Mouse (Mus musculus): ENCODE measurements around the gene 1810037I17Rik.
A peak's percentile ranks its signal among the peaks of the same experiment; 100 is the strongest.

The 1810037I17Rik gene

DNA sequence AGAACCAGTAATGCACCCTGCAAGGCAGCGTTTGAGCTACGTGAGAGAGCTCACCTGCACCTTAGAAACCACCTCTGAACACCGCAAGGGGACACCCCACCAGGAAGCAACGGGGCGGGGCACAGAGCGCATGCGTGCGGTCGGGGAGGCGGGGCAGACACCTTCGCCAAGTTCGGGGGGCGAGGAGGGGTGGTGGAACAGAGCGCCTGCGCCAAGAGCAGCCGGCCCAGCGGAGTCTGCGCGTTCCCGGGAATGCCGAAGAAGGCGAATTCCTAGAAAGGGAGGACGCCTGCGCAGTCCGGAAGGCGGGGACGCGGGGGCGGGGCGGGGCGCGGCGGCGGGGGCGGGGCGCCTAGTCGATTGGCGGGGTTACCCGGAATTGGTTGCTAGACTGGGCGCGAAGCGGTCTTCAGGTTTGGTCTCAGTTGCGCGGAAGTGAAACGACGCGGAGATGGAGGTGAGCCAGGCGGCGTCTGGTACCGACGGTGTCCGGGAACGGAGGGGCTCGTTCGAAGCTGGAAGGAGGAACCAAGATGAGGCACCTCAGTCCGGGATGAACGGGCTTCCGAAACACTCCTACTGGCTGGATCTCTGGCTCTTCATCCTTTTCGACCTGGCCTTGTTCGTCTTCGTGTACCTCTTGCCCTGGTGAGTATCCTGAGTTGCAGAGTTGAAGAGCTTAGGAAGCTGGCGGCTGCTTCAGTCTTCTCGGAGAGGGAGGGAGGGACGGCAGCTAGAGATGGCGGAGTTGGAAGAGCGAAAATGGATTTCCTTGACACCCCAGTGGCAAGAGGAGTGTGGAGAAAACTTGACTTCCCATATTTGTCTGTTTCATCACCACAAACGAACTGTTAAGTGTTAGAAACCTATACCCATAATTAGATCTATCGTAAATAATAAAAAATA is at the start of gene 1810037I17Rik:
Gene 1810037I17Rik, plus strand, starts transcription at position 195 of the 906 bp plus-strand sequence.
- peak; percentile 97 for DNase-seq (ENCODE audit: low spot score in 2 of 2)

DNA sequence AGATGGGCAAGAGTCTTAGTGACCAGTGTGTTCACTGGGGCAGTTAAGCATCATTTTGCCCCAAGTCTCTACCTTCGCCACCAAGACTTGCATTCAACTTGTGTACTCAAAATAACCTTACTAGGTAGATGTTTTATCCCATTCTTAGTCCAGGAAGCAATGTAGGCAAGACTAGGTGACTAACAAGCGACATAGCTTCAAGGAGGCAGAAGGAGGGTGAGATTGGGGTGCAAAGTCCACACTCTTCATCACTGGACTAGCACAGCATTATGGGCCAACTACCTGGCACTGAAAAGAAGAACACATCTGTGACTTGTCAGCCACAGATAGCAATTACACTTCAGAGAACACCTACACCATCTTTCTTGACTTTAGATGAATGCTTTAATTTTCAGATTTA is 47.1 kb upstream of the 1810037I17Rik start:
- DNase-seq (ENCODE audit: low spot score in 2 of 2) = no peak

- no peak for DNase-seq (ENCODE audit: low spot score in 2 of 2)
Observed at GRCm38 (mm10) chr3:122877543-122877942, 46.5 kb upstream of the 1810037I17Rik start.

- no peak for DNase-seq (ENCODE audit: low spot score in 2 of 2)
Observed at GRCm38 (mm10) chr3:122878705-122879315, 45.2 kb upstream of the 1810037I17Rik start.

DNA sequence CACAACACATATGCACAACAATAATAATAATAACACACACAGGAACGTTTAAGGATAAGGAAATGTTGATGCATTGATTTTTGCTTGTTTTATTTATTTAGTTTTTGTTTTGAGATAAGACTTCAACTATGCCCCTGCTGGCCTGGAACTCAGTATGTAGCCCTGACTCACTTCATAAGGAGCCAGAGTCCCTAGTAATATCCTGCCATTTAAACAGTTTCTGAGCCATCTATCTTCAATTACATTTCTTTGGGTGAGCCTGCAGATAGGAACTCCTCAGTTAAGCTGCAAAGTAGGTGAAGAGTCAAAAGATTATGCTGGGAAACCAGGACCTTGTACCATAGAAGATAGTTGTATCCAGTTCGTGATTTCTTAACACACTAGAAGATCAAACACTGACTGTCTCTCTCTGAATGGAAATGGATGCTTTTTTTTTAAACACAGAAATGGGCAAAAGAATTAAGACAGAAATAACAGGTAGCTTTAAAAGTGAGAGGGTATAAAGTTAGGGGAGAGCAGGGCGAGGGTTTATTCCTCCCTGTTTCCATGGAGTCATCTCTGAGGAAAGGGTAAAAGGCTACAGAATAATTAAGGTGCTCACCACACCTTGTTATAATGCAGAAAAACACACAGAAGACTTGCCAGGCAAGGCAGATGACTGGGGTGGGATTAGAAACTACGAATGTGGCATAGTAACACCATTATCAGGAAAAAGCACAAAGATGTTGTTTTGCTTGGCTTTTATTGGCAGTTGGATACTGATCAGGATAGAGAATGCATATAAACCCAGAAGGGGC is 36.3 kb upstream of the 1810037I17Rik start:
- DNase-seq (ENCODE audit: low spot score in 2 of 2) = no peak

DNA sequence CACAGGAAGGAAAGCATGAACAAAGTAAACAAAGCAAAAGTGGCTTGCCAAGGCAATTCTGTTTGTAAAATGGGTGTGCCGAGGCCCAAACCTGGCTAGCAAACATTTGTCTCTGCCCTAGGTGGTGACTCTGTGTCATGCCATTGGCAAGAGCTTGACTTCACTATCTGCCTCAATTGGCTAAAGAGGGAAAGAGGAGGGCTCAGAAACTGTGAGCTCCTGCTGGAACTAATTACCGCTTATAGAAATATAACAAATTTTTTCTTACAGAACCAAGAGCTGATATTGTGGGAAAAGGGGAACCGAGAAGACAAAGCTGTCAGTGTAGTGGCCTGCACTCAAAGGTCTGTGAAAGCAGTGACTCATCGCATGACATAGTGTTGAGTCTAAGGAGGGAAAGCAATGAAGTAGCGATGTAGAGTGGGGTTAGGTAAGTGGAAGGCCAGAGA is 35.6 kb upstream of the 1810037I17Rik start:
- peak; percentile 21 to 67 for DNase-seq (ENCODE audit: low spot score in 2 of 2)

- no peak for DNase-seq (ENCODE audit: low spot score in 2 of 2)
Observed at GRCm38 (mm10) chr3:122894772-122895171, 29.2 kb upstream of the 1810037I17Rik start, which contains the start of gene Fabp2. Gene Fabp2, plus strand, starts transcription at chr3:122895072.

GRCm38 (mm10) chr3:122895189-122895731 is 28.7 kb upstream of the 1810037I17Rik start:
- DNase-seq (ENCODE audit: low spot score in 2 of 2) = no peak

DNA sequence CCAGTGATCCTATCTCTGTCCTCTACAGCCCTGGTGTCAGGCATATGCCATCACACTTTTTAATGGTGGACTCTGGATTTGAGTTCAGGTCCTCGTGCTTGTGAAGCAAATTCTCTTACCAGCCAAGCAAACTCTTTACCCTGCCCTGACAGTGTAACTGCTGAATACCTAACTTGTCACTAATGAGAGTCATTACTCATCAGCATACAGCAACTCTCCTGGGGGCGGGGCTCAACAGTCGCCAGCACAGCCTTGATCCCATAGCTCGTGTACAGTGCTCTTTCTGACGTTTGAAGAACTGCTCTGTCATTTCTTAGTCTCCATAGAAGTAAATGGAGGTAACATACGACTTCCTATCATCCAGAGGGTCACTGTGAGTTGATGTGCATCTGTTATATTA is 25.7 kb upstream of the 1810037I17Rik start:
- no peak for DNase-seq (ENCODE audit: low spot score in 2 of 2)

- DNase-seq (ENCODE audit: low spot score in 2 of 2) = peak; percentile 18 to 38
Observed at GRCm38 (mm10) chr3:122903746-122904433, 20.1 kb upstream of the 1810037I17Rik start.

DNA sequence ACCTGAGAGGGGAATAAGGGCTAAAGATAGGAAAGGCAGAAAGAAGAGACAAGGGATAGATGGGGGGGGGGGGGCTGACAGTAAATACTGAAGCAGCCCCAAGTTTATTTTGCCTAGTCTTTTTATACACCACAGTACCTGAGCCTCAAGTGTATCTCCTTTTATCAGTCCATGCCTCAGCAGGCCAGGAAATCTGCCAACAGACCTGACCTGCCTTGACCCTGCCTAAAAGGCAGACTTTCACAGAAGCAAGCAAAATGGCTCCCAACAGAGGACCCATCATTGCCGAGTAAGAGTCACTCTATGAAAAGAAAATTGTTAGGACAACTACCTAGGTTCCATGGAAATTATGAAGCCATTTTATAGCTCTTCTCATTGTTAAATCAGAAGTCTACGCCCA is 16.2 kb upstream of the 1810037I17Rik start:
- no peak for DNase-seq (ENCODE audit: low spot score in 2 of 2)

GRCm38 (mm10) chr3:122915493-122915892 is 8.5 kb upstream of the 1810037I17Rik start:
- no peak for DNase-seq (ENCODE audit: low spot score in 2 of 2)

- no peak for DNase-seq (ENCODE audit: low spot score in 2 of 2)
Observed at GRCm38 (mm10) chr3:122916191-122916680, 7.8 kb upstream of the 1810037I17Rik start.

- DNase-seq (ENCODE audit: low spot score in 2 of 2) = no peak
Observed at GRCm38 (mm10) chr3:122918672-122919071, 5.3 kb upstream of the 1810037I17Rik start.

GRCm38 (mm10) chr3:122919260-122919659 is 4.7 kb upstream of the 1810037I17Rik start, which contains the start of gene Gm10959:
Gene Gm10959, minus strand, starts transcription at chr3:122919360.
- no peak for DNase-seq (ENCODE audit: low spot score in 2 of 2)

- DNase-seq (ENCODE audit: low spot score in 2 of 2) = peak; percentile 66 to 71
Observed at GRCm38 (mm10) chr3:122920572-122921435, 3.2 kb upstream of the 1810037I17Rik start.

DNA sequence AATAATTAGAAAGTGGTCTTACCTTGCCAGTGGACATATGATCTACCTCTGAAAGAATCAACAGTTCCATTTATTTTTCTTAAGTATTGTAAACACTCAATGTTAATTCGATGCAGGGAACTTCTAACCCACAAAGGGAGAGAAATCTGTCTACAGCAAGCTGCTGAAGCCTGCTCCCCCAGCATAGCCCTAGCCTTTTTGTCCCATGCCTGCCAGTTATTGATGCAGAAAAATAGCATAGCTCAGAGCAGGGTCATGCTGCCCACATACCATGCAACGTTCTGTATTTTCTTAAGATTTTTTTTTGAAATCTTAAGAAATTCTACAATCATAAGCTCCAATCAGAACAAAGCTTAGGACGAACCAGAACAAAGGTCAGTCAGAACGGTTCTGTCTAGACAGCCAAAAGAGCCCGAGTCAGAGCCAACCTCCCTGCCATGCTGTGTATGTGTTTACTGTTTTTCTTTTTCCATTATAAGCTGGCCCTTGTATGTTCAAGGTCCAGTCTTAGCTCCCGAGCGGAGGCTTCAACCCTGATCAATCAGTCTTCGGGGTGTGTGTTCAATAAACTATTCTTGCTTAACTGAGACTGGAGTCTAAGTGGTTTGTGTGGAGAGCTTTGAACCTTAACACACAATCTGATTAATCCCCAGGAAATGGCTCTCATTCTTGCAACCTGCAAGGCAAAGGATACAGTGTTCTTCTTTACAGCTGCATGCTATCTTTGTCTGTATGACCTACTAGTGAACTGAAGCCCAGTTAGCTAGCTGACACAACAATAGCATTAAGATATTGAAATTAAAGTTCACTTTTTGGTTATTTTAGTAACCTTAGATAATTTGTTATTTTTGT is 2.1 kb upstream of the 1810037I17Rik start:
- no peak for DNase-seq (ENCODE audit: low spot score in 2 of 2)

DNA sequence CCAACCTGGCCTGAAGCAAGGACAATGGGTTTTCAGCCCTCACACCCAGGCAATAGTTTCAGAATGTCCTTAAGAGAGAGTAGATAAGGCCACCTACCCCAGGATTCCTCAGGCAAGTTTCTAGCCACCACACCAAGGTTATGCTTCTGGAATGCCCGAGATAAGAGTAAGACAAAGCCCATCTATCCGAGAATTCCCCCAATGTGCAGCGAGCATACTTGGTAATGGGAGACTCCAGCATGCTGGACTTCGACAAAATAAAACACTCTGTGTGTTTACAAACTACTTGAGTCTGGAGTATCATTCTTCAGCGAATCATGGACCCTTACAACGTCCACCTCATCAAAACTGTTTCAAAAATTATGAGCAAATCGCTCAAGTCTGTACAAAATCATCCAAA is 856 bp upstream of the 1810037I17Rik start:
- DNase-seq (ENCODE audit: low spot score in 2 of 2) = no peak

DNA sequence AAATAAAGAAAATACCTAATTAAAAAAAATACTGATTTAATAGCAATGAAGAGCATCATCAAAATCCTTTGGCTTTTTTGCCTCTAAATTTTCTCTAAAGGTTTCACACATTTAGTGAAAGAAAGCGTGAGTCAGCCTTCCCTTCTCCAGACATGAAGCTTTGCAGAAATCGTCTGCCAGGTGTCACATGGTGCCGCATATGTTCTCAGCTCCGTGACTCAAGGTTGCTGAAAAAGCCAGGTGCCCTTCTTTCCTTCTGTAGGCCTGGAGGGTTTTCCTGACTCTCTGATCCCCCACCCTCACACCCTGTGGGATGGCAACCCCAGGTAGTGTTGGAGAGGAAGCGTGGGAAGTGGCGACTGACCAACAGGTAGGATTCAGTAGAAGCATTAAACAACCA is 5.7 kb downstream of the 1810037I17Rik start:
- no peak for DNase-seq (ENCODE audit: low spot score in 2 of 2)
